Mouse (Mus musculus) CD4-positive naive resting alpha-beta T cell, adult 57 days (primary cell): ENCODE results near the gene Txn2. TPM values are rescaled to one million over a fixed set of nuclear protein-coding genes. Genes with fewer than 3 reads are reported as not detected.

ENCODE experiments used
- total RNA-seq: library from RNA; stranded (reverse); gene quantifications from one replicate; pipeline ENCODE4 v1.2.4, GENCODE M21; 2023

Txn2 gene
- total RNA-seq = 82.8 TPM

DNA sequence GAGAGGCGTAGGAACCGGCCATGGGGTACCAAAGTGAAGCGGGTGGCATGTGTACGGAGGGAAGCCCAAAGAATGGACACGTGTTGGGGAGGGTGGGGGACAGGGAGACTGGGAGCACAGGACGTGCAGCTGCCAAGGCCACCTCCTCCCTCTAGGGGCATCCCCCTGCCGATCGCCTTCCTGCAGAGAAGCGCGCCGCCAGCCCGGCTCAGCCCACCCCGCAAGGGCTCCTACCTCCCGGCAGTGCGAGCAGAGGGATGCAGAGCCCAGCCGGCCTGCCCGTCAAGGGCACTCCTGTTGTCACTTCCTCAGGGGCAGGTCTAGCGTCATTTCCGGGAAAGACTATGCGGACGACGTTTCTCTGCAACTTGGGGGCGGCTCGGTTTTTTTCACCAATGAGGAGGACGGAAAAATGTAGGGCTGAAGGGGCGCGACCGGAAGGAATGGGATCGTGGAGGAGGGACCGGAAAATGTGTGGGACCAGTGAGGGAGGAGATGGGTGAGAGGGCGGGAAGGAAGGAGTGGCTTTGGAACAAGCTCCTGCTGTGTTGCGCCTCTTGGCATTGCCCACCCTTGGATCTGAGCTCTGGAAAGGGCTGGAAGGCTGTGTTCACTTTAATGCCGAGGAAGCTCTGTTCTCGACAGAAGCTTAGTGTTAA is at the start of gene Txn2:
Txn2 (minus strand) TSS at position 334 of the 659 bp plus-strand sequence.

DNA sequence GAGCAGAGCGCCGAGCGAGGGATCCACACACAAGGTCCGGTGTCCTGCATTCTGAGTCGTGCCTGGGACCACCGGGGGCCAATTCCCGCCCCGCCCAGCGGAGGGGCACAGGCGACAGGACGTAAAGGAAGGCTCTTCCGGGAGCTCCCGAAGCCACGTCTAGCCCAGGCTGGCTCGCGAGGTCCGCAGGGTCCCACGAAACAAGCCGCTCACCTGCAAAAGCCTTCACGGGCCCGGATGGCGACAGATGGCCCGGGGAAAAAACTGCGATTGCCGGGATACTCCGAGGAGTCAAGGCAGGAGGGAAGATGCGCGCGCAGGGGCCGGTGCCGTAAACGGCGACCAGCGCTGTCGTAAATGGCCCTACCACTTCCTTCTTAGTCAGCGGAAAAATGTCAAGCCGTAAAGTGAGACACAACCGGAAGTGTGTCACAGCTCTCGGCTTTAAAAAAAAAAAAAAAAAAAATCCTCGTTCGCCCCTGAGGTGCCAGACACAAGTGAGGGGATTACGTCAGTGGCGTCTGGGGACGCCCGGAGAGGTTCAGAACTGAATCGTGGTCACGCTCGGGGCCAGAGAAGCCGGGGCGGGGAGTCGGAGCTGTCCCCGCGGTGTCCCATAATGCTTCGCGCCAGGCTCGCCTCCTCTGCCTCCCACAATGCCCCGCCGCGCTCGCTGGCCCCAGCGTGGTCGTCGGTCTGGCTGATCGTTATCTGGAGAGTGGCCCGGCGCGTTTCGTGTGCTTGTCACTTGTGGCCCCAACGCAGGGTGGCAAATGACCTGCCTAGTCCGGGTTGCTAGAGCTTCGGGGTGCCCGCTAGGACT is 41.9 kb upstream of the Txn2 start, which contains the start of gene Eif3d:
Eif3d (minus strand) TSS at position 344 of the 823 bp plus-strand sequence.

DNA sequence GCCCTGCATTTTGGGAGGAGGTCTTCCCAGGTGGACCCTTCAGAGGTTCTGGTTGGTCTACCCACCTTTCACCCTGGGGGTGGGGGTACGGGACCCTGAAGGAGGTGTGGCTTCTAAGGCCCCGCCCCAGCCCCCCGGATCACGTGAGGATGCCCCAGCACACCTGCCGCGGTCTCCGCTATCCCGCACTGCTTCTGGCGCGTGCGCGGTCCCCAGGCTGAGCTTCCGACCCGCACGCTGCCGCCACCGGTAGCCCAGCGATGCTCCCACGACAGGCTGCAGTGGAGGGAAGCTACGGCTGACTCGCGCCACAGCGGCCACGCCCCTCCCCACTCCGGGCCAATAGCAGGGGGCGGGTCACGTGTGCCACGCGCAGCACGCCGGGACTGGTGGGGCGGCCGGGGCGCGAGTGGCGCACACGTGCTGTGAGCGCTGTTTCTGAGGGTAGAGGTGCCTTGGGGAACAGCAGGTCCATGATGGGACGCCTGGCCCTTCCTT is 27.6 kb upstream of the Txn2 start, which contains the start of gene Foxred2:
Foxred2 (minus strand) TSS at position 319 of the 498 bp plus-strand sequence.

Other genes with a start within 250 kb of the Txn2 start
- 37.2 TPM for gene Apol7e, start 230.1 kb downstream of the Txn2 start, total RNA-seq
- gene Apol9b, start 200.0 kb downstream of the Txn2 start, total RNA-seq = 1.8 TPM
- gene Apol8, start 172.0 kb downstream of the Txn2 start, total RNA-seq = 23.1 TPM
- gene Myh9, start 86.8 kb downstream of the Txn2 start, total RNA-seq = 1,228 TPM
- 4.6 TPM for gene Foxred2, start 27.7 kb upstream of the Txn2 start, total RNA-seq
- 155 TPM for gene Eif3d, start 41.8 kb upstream of the Txn2 start, total RNA-seq
- gene Cacng2, start 191.0 kb upstream of the Txn2 start, total RNA-seq = not detected
- gene Ift27, start 245.1 kb upstream of the Txn2 start, total RNA-seq = 18.0 TPM